Mouse (Mus musculus): ENCODE measurements around the gene 4930523C07Rik. TPM values are rescaled to one million over a fixed set of nuclear protein-coding genes. Genes with fewer than 3 reads are reported as not detected.
A peak's percentile ranks its signal among the peaks of the same experiment; 100 is the strongest.

4930523C07Rik gene
- polyA plus RNA-seq, 1 experiment, result 9.3 TPM

DNA sequence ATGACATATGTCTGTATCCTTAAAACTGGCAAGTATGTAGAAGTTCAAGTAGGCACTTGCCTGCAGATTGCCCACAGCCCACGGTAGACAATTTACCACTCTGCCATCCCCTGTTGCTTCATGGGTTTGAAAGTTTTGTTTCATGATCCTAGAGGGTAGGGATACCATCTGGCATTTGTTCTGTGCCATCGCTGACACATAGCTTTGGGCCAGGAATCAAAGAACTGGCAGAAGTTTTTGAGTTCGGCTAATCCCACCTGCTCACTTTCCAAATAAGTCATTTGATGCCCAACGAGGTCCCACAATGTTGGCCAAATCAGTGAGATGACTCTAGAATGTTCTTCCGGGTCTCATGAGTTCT is 18.3 kb upstream of the 4930523C07Rik start:
- no peak overlapping the region for H3K4me3 ChIP-seq (ENCODE audit: insufficient read depth, low read length)
- H3K4me1 ChIP-seq (ENCODE audit: control insufficient read depth, insufficient read depth, low read length), result 0 out of 2 replicates have a peak, but pooled peaks cover 2% of the 10 kb centered on the region
- TF ChIP-seq CTCF (IDR thresholded peaks at IDR 0.05; ENCODE audit: low read depth, low read length), result no peak
- no peak for TF ChIP-seq POLR2A (IDR thresholded peaks at IDR 0.05; ENCODE audit: borderline replicate concordance, low read depth, low read length)
- H3K27ac ChIP-seq (ENCODE audit: insufficient read depth, low read depth, low read length), result no peak overlapping the region

DNA sequence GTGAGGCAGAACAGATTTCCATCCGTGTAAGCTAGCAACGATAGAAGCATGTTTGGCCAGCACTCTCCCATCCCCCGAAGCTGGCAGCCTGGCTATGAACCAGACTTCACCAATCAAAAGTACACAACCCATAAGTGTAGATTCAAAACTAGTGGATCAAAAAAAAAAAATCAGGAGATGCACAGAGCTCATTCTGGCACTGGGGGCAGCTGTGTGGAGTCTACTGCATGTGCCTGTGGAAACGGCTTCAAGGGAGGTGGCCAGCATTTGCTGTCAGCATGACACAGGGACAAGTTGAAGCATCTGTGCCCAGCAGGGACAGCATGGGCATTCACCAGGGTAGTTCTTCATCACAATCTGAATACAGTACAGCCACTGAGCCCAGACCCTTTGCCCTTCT is 16.2 kb upstream of the 4930523C07Rik start:
- H3K27ac ChIP-seq (ENCODE audit: insufficient read depth, low read depth, low read length), result no peak overlapping the region
- TF ChIP-seq POLR2A (IDR thresholded peaks at IDR 0.05; ENCODE audit: borderline replicate concordance, low read depth, low read length), result no peak

GRCm38 (mm10) chr1:160033948-160034598 is 10.1 kb upstream of the 4930523C07Rik start:
- Histone ChIP-seq H3K27ac (ENCODE audit: insufficient read depth, low read depth, low read length) (no peak overlapping the region), H3K4me1 (ENCODE audit: control insufficient read depth, insufficient read depth, low read length) (peaks cover 13% of the 10 kb centered on the region), H3K4me3 (ENCODE audit: insufficient read depth, low read length) (no peak overlapping the region)
- TF ChIP-seq CTCF (IDR thresholded peaks at IDR 0.05; ENCODE audit: low read depth, low read length), result no peak

More for the DNA sequence above, 16.2 kb upstream of the 4930523C07Rik start:
- Histone ChIP-seq H3K4me3 (ENCODE audit: insufficient read depth, low read length) (no peak overlapping the region), H3K4me1 (ENCODE audit: control insufficient read depth, insufficient read depth, low read length) (0 out of 2 replicates have a peak, but pooled peaks cover 2% of the 10 kb centered on the region)

DNA sequence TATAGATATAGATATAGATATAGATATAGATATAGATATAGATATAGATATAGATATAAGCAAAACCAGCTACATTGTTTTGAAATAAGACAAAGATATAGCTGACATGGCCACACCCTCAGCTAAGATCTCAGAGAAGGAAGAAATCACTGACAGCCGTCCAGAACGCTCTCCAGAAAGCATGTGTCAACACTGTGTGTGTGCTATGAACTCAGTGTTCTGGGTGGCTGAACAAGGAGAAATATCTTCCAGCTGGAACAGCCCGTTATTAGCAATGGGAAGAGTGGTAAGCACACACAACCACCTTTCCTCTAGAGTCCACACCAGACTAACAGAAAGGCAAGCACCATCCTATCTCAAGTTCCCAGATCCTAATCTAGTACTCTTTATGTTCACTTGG is 8.6 kb upstream of the 4930523C07Rik start:
- Histone ChIP-seq H3K4me1 (ENCODE audit: control insufficient read depth, insufficient read depth, low read length) (peaks cover 13% of the 10 kb centered on the region), H3K27ac (ENCODE audit: insufficient read depth, low read depth, low read length) (no peak overlapping the region), H3K4me3 (ENCODE audit: insufficient read depth, low read length) (no peak overlapping the region)
- TF ChIP-seq CTCF (IDR thresholded peaks at IDR 0.05; ENCODE audit: low read depth, low read length), result no peak
- no peak for TF ChIP-seq POLR2A (IDR thresholded peaks at IDR 0.05; ENCODE audit: borderline replicate concordance, low read depth, low read length)

GRCm38 (mm10) chr1:160036996-160037521 is 7.1 kb upstream of the 4930523C07Rik start:
- Histone ChIP-seq H3K4me1 (ENCODE audit: control insufficient read depth, insufficient read depth, low read length) (peaks cover 13% of the 10 kb centered on the region), H3K27ac (ENCODE audit: insufficient read depth, low read depth, low read length) (peak overlapping the region; percentile 33)
- TF ChIP-seq POLR2A (IDR thresholded peaks at IDR 0.05; ENCODE audit: borderline replicate concordance, low read depth, low read length), result no peak

GRCm38 (mm10) chr1:160039951-160040645 is 4.1 kb upstream of the 4930523C07Rik start:
- Histone ChIP-seq H3K4me3 (ENCODE audit: insufficient read depth, low read length) (no peak overlapping the region), H3K27ac (ENCODE audit: insufficient read depth, low read depth, low read length) (no peak overlapping the region), H3K4me1 (ENCODE audit: control insufficient read depth, insufficient read depth, low read length) (peaks cover 13% of the 10 kb centered on the region)
- no peak for TF ChIP-seq POLR2A (IDR thresholded peaks at IDR 0.05; ENCODE audit: borderline replicate concordance, low read depth, low read length)
- no peak for TF ChIP-seq CTCF (IDR thresholded peaks at IDR 0.05; ENCODE audit: low read depth, low read length)

More at GRCm38 (mm10) chr1:160036996-160037521, 7.1 kb upstream of the 4930523C07Rik start:
- H3K4me3 ChIP-seq (ENCODE audit: insufficient read depth, low read length), result no peak overlapping the region

- no peak overlapping the region for H3K27ac ChIP-seq (ENCODE audit: insufficient read depth, low read depth, low read length)
Observed at GRCm38 (mm10) chr1:160041264-160041775, 2.9 kb upstream of the 4930523C07Rik start.

GRCm38 (mm10) chr1:160042351-160042750 is 1.8 kb upstream of the 4930523C07Rik start:
- no peak for TF ChIP-seq CTCF (IDR thresholded peaks at IDR 0.05; ENCODE audit: low read depth, low read length)
- TF ChIP-seq POLR2A (IDR thresholded peaks at IDR 0.05; ENCODE audit: borderline replicate concordance, low read depth, low read length), result no peak
- H3K27ac ChIP-seq (ENCODE audit: insufficient read depth, low read depth, low read length), result no peak overlapping the region
- H3K4me1 ChIP-seq (ENCODE audit: control insufficient read depth, insufficient read depth, low read length), result peaks cover 3% of the 10 kb centered on the region
- no peak overlapping the region for H3K4me3 ChIP-seq (ENCODE audit: insufficient read depth, low read length)

More at GRCm38 (mm10) chr1:160041264-160041775, 2.9 kb upstream of the 4930523C07Rik start:
- TF ChIP-seq CTCF (IDR thresholded peaks at IDR 0.05; ENCODE audit: low read depth, low read length), result no peak
- no peak for TF ChIP-seq POLR2A (IDR thresholded peaks at IDR 0.05; ENCODE audit: borderline replicate concordance, low read depth, low read length)
- Histone ChIP-seq H3K4me3 (ENCODE audit: insufficient read depth, low read length) (no peak overlapping the region), H3K4me1 (ENCODE audit: control insufficient read depth, insufficient read depth, low read length) (peaks cover 13% of the 10 kb centered on the region)

DNA sequence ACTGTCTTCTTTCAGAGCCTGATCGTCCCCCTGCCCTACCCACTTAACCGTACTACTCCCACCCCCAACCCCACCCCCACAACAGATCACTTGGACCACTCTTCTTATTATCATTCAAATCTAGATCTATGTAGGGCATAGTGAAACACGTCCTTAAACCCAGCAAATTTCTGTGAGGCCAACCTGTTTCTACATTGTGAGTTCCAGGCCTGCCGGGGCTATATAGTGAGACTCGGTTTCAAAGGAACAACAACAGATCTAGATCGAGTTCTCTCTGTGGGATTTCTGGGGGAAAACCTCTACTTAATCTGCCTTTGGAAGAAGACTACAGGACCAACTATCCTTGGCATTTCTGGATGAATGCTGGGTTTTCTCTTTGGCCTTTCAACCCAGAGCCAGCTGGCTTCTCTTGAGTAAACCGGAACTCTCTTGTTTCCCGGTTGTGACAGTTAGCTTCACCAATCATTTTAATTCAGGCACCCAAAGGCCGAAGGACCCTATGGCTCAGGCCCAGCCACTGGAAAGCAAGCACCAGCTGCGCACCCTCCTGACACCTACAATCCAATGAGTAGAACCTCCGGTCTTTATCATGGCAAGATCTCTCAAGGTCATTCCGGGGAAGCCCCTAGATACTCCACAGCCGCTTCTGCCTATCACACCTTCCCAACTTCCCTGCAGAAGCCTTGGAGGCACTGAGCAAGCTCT is 759 bp upstream of the 4930523C07Rik start:
- no peak overlapping the region for H3K27ac ChIP-seq (ENCODE audit: insufficient read depth, low read depth, low read length)
- no peaks in the 10 kb centered on the region for H3K4me1 ChIP-seq (ENCODE audit: control insufficient read depth, insufficient read depth, low read length)
- no peak for TF ChIP-seq POLR2A (IDR thresholded peaks at IDR 0.05; ENCODE audit: borderline replicate concordance, low read depth, low read length)
- TF ChIP-seq CTCF (IDR thresholded peaks at IDR 0.05; ENCODE audit: low read depth, low read length), result no peak
- H3K4me3 ChIP-seq (ENCODE audit: insufficient read depth, low read length), result no peak overlapping the region
